In genomic region chr13:38351996-38352395, GRCm38 (mm10) we compare ENCODE assay signal across 15 mouse cellular contexts. TPM values are rescaled to one million over a fixed set of nuclear protein-coding genes. Genes with fewer than 3 reads are reported as not detected.
DNase-seq lines count a peak whose midpoint lies in the region; ATAC-seq and TF ChIP-seq lines count a peak whose summit lies in the region.
"Had no signal": no experiment of that assay in that cellular context is flagged by ENCODE, and none has a peak within 500 bp of the region (broad histone marks: within the 10 kb centered on the region; RNA-seq: fewer than 3 reads in every experiment).

No protein-coding gene starts in this region.

- no peak overlapping the region for H3K4me2 ChIP-seq in lung, embryonic 16.5 days (ENCODE audit: low read depth, low read length)
- no peak overlapping the region for H3K4me2 ChIP-seq in intestine, embryonic 16.5 days (ENCODE audit: low read depth, low read length)
- H3K4me2 ChIP-seq in liver, postnatal 0 days (ENCODE audit: low read depth, low read length), result no peak overlapping the region
- H3K4me2 ChIP-seq: heart, embryonic 15.5 days; hindbrain, embryonic 15.5 days; liver, embryonic 15.5 days had no signal

- no peak overlapping the region for H3K4me3 ChIP-seq in lung, embryonic 16.5 days (ENCODE audit: low read length)
- H3K4me3 ChIP-seq in intestine, embryonic 16.5 days (ENCODE audit: low read length), result no peak overlapping the region
- no peak overlapping the region for H3K4me3 ChIP-seq in liver, postnatal 0 days (ENCODE audit: low read depth, low read length)
- H3K4me3 ChIP-seq: heart, embryonic 15.5 days; hindbrain, embryonic 15.5 days; liver, embryonic 15.5 days had no signal

- 20% methylated on average over 5 of the region's 5 CpGs for WGBS in lung, embryonic 16.5 days
- 26% methylated on average over 5 of the region's 5 CpGs for WGBS in intestine, embryonic 16.5 days
- WGBS in liver, postnatal 0 days (ENCODE audit: insufficient replicate concordance), result 25% methylated on average over 5 of the region's 5 CpGs

- DNase-seq in lung, postnatal 14 days, result no peak
- DNase-seq in kidney, postnatal 14 days, result peak; percentile 71
- peak; percentile 38 for DNase-seq in liver, postnatal 0 days
- no peak for DNase-seq in gastrocnemius, postnatal 25 days
- no peak for DNase-seq in left cerebral cortex, adult 18-20 months (ENCODE audit: low spot score in 2 of 2)
- no peak for DNase-seq in cerebellum, adult 11 months
- DNase-seq: spleen, adult 18-20 months; thymus, adult 2 months had no signal

- peak; percentile 53; the same call in 1 of the 2 replicates for ATAC-seq in lung, embryonic 16.5 days (ENCODE audit: low read depth)
- peak; percentile 81 for ATAC-seq in intestine, embryonic 16.5 days
- ATAC-seq in liver, postnatal 0 days, result peak; percentile 80

- no peak overlapping the region for H3K27ac ChIP-seq in lung, embryonic 16.5 days (ENCODE audit: low read length)
- H3K27ac ChIP-seq in intestine, embryonic 16.5 days (ENCODE audit: low read length), result no peak overlapping the region
- H3K27ac ChIP-seq in liver, postnatal 0 days (ENCODE audit: low read depth), result no peak overlapping the region
- H3K27ac ChIP-seq: heart, embryonic 15.5 days; hindbrain, embryonic 15.5 days; liver, embryonic 15.5 days had no signal

- peaks cover 19% of the 10 kb centered on the region for H3K27me3 ChIP-seq in lung, embryonic 16.5 days (ENCODE audit: control insufficient read depth, insufficient read depth, low read depth, low read length)
- H3K27me3 ChIP-seq in intestine, embryonic 16.5 days (replicated peaks; ENCODE audit: control insufficient read depth, insufficient read depth, low read length), result peaks cover 14% of the 10 kb centered on the region
- peaks cover 17% of the 10 kb centered on the region for H3K27me3 ChIP-seq in liver, postnatal 0 days (ENCODE audit: insufficient read depth, low read length)

- H3K4me1 ChIP-seq in lung, embryonic 16.5 days (replicated peaks; ENCODE audit: control insufficient read depth, insufficient read depth, low read length), result peaks cover 6% of the 10 kb centered on the region; the same call in 1 of the 2 replicates
- peaks cover 8% of the 10 kb centered on the region for H3K4me1 ChIP-seq in intestine, embryonic 16.5 days (ENCODE audit: control insufficient read depth, insufficient read depth, low read length)
- peaks cover 10% of the 10 kb centered on the region for H3K4me1 ChIP-seq in liver, postnatal 0 days (ENCODE audit: insufficient read depth)

- no peak overlapping the region for H3K9ac ChIP-seq in lung, embryonic 16.5 days (ENCODE audit: low read length)
- no peak overlapping the region for H3K9ac ChIP-seq in intestine, embryonic 16.5 days (ENCODE audit: low read depth, low read length)
- no peak overlapping the region for H3K9ac ChIP-seq in liver, postnatal 0 days (replicated peaks)
- H3K9ac ChIP-seq: heart, embryonic 15.5 days; hindbrain, embryonic 15.5 days; liver, embryonic 15.5 days had no signal

- no peaks in the 10 kb centered on the region for H3K36me3 ChIP-seq in lung, embryonic 16.5 days (ENCODE audit: control insufficient read depth, insufficient read depth, low read length)
- H3K36me3 ChIP-seq in intestine, embryonic 16.5 days (ENCODE audit: control insufficient read depth, insufficient read depth, low read length), result no peaks in the 10 kb centered on the region
- H3K36me3 ChIP-seq in liver, postnatal 0 days (replicated peaks; ENCODE audit: insufficient read depth, low read length), result no peaks in the 10 kb centered on the region
- H3K36me3 ChIP-seq: heart, embryonic 15.5 days; hindbrain, embryonic 15.5 days; liver, embryonic 15.5 days had no signal

- H3K9me3 ChIP-seq in lung, embryonic 16.5 days (ENCODE audit: control insufficient read depth, low read length), result no peaks in the 10 kb centered on the region
- no peaks in the 10 kb centered on the region for H3K9me3 ChIP-seq in intestine, embryonic 16.5 days (ENCODE audit: control insufficient read depth, low read length)
- no peaks in the 10 kb centered on the region for H3K9me3 ChIP-seq in liver, postnatal 0 days (ENCODE audit: low read length)
- H3K9me3 ChIP-seq: heart, embryonic 15.5 days; hindbrain, embryonic 15.5 days; liver, embryonic 15.5 days had no signal

- TF ChIP-seq EP300 in liver, postnatal 0 days (IDR thresholded peaks at IDR 0.05; ENCODE audit: low read depth), result peak; percentile 23; the same call in 1 of the 2 replicates

- TF ChIP-seq CTCF in liver, postnatal 0 days (IDR thresholded peaks at IDR 0.05; ENCODE audit: low read depth), result no peak

RNA-seq across cellular contexts. Expression of gene Bmp6, which starts 7.1 kb away (rescaled TPM):
- polyA plus RNA-seq in lung, embryonic 16.5 days (2015; fragmentation: Nextera tagmentation; extraction: Ambion mirVana), result 1.3 and 1.6 TPM in 2 replicates
- polyA plus RNA-seq in intestine, embryonic 16.5 days (2015; fragmentation: Nextera tagmentation; extraction: Ambion mirVana), result 0.51 and 0.64 TPM in 2 replicates
- 0.31 and 0.33 TPM in 2 replicates for polyA plus RNA-seq in liver, postnatal 0 days (2015; fragmentation: Nextera tagmentation; extraction: Ambion mirVana)
- 1 to 10 TPM; 8.5 to 8.8 TPM for total RNA-seq in gastrocnemius, postnatal 25 days (2021)
- total RNA-seq in left cerebral cortex, adult 18-20 months (2021), result 10 to 100 TPM; 14.2 to 15.2 TPM
- total RNA-seq: common myeloid progenitor, adult 5-6 weeks had no signal
- polyA plus RNA-seq: C2C12 had no signal

Comparison
In these comparisons a context has a peak if more than half of its experiments do, and no peak if none do; other contexts are left out.
1. DNase-seq: peak in kidney, postnatal 14 days (single experiment) and liver, postnatal 0 days (single experiment); none in lung, postnatal 14 days (single experiment), gastrocnemius, postnatal 25 days (single experiment), left cerebral cortex, adult 18-20 months (0 of 2) and cerebellum, adult 11 months (single experiment).
2. Peak in every context shown above with its lines, with median percentiles within 50 percentile points of each other: ATAC-seq.